Mouse (Mus musculus) olfactory bulb, adult 2 months (tissue): ENCODE measurements at regions not wholly inside any gene's neighbourhood (a gene's known extent, or its start where the extent isn't known, plus 50 kb on each side); places are given as distances from the start of the nearest gene placed in this dataset.

Experiments
- H3K27ac ChIP-seq: fragments of 200-500 bp; 2 replicates; pipeline ENCODE4 v1.5.1; 2012; ENCODE audit warnings: low read depth, low read length; ENCODE audit not compliant: insufficient read depth
- H3K4me1 ChIP-seq: fragments of 200-500 bp; 2 replicates; pipeline ENCODE4 v1.6.1; 2012; ENCODE audit warnings: low read length; ENCODE audit not compliant: control insufficient read depth, insufficient read depth
- H3K4me3 ChIP-seq: fragments of 200-500 bp; 2 replicates; pipeline ENCODE4 v1.5.1; 2012; ENCODE audit warnings: mild to moderate bottlenecking, low read depth, low read length, moderate library complexity; ENCODE audit not compliant: insufficient read depth
- CTCF ChIP-seq: fragments of 200-500 bp; IDR thresholded peaks from 2 replicates; pipeline ENCODE4 v1.5.1; 2012; ENCODE audit warnings: low read depth, mild to moderate bottlenecking, low read length, moderate library complexity; ENCODE audit not compliant: insufficient read depth
- POLR2A ChIP-seq: fragments of 200-500 bp; IDR thresholded peaks from 2 replicates; pipeline ENCODE4 v1.6.1; 2012; ENCODE audit warnings: mild to moderate bottlenecking, low read depth, low read length, moderate library complexity; ENCODE audit not compliant: insufficient read depth
- WGBS: fragments of 180-500 bp; shearing (Covaris S2); methylation state at CpG from one replicate; pipeline ENCODE4 v1.1.7; 2018; 5-methylcytosine and 5-hydroxymethylcytosine counted together

DNA sequence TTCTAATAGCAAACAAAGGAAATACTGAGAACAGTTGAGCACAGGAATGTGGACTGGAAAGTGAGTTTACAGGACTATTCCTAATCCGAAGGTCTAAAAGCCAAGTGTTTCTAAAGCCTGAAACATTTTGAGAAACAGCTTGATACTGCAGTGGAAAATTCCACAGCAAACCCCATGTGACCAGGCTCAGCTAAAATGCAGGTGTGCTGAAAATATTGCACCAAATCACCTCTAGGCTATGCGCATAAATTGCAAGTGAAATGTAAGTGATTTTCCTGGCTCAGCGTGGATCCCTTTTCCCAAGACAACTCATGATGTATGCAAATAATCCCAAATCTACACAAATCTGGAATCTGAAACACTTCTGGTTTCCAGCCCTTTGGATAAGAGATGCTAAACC lies 57.1 kb upstream of the Tut7 start:
- H3K4me1 ChIP-seq: no peaks in the 10 kb centered on the region
- WGBS: 86% methylated on average over 3 of the region's 3 CpGs
- TF ChIP-seq POLR2A (no peak), CTCF (no peak)
- no peak overlapping the region for H3K4me3 ChIP-seq
- no peak overlapping the region for H3K27ac ChIP-seq

DNA sequence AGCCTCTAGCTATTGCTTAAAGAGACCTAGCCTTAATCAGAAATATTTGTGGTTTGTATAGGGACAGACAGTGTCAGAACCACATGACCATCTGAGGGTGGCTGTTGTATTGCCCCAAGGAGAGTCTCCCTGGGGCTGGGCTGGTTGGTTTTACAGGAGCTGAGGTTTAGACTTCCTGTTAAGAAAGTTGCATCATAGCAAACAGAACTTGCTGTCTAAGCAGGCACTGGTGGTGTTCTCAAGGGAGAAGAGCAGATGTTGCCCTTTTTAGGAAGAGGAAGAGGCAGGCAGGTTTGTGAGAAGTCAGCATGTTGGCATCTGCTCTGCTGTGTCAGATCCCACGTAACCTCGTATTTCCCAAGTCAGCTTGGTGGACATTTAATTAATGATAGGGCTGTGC lies 52.7 kb upstream of the Tut7 start:
- TF ChIP-seq CTCF (no peak), POLR2A (no peak)
- WGBS: 26% methylated on average over 2 of the region's 2 CpGs
- Histone ChIP-seq H3K27ac (no peak overlapping the region), H3K4me1 (peaks cover 3% of the 10 kb centered on the region), H3K4me3 (no peak overlapping the region)

DNA sequence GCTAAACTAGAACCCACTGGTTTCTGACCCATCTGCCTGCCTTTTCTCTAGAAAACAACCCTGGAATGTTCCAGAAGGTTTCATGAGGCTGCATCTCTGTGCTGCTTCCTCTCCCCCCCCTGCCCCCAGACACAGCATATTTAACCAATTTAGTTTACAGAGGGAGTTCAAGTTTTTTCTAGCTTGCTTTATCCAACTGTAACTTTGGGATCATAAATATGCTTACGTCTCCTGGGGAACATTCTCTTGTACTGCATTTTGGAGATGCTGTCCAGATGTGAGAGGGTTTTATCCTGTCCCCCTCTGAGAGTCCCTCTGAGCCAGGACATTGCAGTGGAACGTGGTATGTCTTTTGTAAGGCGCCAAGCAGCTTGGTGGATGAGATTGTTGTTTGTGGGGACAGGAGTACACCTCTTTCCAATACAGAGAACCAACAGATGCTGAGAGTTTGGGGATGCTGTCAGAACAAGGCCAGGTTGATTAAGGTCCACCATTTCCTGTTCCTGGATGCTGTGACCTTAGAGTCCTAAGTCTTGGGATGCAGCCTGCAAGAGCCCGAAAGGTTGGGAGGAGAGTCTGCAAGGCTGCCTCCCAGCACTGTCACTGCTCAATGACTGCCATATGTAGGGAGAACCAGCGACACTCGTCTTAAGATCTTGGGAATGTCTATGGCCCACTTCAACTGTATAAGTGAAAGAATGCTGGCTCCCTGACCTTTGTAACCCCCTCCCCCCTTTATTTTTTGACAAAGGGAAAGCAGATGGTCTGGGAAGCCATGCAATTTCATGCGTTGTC lies 51.4 kb upstream of the Tut7 start:
- Histone ChIP-seq H3K27ac (no peak overlapping the region), H3K4me3 (no peak overlapping the region), H3K4me1 (peaks cover 3% of the 10 kb centered on the region)
- WGBS: 89% methylated on average over 7 of the region's 7 CpGs
- TF ChIP-seq POLR2A: no peak
- no peak for TF ChIP-seq CTCF
